Mouse (Mus musculus): ENCODE measurements around the gene Smap2.
"Not testable (repeated sequence)": the region's sequence is repeated elsewhere in the genome, so short reads cannot be mapped to it uniquely, and the experiment has no call there.

Smap2 gene

DNA sequence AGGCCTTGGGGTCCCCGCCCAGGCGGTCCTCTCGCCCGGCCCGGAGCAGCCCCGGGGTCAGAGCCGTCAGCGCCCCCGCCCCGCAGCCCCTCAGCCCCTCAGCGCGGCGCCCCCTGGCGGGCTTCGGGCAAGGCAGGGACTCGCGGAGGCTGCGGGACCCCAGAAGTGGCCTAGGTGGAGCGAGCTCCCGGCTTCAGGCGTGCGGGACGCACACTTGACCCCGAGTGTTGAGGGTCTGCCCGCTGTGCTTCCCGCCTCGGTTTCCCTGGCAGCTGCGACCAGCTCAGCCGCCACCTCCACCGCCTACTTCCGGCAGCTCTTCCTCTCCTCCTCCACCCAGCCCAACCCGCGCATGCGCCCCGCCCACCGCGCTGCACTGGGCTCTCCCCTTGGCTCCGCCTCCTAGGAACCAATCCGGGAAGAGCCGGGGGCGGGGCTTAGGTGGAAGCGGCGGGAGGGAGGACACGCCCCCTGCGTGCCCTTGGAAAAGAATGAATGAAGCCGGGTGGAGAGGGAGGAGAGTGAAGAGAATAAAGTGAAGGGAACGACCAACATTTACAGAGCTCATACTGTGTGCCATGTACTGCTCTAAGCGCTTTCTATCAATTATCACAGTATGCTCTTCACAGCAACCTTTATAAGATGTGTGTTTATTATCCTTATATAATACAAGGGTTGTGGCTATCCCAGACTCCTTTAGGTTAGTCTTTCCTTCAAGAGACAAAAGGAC is at the start of gene Smap2:
TSS of gene Smap2 (minus strand) at position 320 of the 730 bp plus-strand sequence.
- peak; percentile 97 for DNase-seq (ENCODE audit: low spot score)

DNA sequence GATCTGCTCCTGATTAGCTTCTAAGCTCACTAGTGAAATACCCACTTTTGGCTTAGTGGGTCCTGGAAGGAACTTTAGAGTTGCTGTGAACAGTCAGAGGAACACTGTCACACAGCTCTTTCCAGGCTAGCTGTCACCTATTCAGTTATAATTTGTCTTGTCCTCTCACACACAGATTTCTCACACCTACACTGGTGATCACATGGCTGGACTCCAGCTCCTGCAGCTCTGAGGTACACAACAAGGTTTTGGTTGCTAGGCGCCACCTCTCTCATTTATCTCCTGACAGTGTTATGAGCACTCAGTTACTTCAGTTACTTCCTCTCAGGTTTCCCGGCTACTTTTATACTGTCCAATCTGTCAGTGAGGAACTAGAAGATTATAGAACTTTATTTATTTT is 48.3 kb upstream of the Smap2 start:
- DNase-seq (ENCODE audit: low spot score) = no peak

DNA sequence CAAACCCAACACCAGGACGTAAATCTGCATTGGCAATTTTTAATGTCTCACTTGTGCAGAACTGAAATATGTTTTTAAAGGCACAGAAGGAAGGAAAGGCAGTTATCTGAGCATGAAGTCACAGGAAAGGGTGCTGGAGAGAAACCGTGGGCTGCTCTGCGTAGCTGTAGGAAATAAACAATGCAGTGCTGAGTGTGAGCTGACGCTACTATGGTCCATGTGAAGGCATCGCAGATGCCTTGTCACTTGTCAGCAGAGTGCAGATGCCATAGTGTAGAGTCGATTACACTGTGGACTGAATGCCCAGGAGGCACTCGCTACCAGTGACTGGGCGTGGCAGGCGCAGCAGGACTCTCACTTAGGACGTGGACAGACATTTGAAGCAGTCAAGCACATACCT is 42.2 kb upstream of the Smap2 start:
- not testable (repeated sequence) for DNase-seq (ENCODE audit: low spot score)

DNA sequence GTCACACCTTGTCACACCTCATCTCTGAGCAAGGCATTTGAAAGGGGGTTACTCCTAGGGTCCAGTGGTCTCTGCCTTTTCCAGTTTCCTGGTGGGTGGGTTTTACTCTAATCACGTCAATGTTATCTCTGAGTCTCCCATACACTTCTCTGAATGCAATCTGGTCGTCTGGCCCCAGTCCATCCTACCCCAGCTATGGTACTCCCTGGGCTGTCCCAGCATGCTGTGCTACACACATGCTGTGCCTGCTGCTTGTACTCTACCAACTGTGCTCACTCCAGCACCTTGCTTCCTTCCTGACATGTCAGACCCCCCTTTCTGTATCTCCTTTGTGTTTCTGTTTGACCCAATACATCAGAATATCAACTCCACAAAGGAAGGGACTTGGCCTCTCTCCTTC is 40.0 kb upstream of the Smap2 start:
- DNase-seq (ENCODE audit: low spot score) = no peak

DNA sequence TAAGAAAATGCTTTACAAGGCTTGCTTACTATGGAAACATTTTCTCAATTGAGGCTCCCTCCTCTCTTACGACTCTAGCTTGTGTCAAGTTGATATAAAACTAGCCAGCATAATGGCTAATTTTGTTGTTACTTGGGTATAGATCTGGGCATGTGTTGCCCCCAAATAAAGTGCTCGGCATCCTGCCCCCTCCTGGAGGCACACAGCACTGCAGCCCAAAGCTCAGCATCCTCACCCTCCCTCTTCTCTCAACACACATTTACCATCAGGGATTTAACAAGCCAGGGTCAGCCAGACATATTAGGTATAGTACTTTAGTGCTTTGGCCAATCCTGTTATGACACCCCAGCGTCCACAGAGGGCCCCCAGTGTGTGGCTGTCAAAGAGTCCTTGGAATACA is 39.3 kb upstream of the Smap2 start:
- DNase-seq (ENCODE audit: low spot score) = no peak

DNA sequence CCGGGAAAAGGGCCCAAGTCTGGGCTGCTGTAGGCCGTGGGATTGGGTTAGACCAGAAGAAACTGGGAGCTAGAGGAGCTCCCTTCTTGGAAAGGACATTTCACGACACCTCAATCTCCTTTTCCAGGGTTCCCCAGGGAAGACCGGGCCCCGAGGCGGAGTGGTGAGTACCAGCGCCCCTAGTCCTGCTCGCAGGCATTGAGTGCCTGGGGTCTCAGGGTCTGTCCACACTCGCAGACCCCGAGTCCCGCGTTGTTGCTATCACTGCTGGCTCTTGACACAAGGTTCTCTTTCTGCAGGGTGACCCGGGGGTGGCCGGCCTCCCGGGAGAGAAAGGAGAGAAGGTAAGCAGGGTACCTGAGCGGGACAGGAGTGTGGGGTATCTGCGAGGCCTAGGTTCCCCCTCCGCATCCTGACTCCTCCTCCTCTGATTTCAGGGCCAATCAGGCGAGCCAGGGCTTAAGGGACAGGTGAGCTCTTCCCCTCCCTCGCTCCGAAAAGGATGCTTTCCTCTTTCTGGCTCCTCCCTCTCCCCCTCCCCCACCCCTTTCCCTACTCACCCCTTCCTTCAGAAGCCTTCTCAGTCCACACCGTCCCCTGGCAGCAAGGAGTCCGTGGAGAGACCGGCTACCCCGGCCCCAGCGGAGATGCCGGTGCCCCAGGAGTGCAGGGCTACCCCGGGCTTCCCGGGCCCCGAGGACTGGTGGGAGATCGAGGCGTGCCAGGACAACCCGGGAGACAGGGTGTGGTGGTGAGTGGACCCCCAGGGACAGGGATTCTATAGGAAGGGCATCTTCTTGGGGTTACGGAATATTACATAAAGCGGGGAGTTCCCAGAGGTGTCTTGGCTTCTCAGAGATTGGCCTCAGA is 35.6 kb upstream of the Smap2 start:
- DNase-seq (ENCODE audit: low spot score) = no peak

DNA sequence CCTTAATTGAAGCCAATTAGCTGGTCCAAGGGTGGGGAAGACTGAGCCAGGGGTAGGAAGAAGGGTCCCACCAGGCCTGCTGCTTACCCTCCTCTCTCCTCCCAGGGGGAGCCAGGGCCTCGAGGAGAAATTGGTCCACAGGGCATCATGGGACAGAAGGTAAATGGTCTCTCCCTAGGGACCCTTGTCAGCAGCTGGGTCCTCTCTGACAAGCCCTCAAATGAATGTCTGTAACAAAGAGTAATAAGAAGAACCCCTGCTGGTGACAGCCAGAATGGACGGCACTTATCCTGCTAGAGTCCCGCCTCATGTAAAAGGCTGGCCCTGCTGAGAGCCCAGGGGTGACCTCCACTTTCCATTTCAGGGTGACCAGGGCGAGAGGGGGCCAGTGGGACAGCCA is 34.8 kb upstream of the Smap2 start:
- DNase-seq (ENCODE audit: low spot score) = no peak

DNA sequence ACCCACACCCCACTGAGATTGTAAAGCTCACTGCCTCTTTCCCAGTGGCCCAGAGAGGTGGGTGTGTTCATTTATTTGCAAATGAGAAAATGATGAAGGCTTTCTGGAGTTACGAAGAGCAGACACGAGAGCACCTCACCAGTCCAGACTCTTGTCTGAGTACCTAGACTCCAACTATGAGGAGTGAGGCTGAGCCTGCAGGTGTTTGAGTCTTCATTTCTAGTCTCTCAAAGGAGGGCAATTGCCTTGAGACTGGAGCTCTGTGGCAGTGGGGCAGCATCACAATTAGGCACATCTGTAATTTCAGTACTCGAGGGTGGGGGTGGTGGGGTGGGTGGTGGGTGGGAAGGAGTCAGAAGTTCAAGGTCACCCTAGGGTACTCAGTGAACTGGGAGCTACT is 25.9 kb upstream of the Smap2 start:
- DNase-seq (ENCODE audit: low spot score) = no peak

DNA sequence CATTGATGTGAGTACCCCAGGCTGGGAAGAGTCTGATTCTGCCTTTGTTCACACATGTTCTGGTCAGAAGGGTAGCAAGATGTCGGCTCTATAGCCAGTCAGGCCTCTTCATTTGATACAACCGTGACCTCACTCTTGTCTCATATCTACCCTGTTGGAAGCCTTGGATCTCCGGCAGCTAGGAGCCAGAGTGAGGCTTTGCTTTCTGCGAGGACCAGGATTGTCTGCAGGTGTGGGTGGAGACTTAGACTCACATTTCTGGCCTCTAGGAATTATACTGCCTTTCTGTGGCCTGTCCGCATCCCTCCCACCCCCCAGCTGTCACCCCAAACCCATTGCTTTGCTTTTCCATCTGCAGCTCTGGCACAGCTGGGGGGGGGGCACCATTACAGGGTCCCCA is 25.4 kb upstream of the Smap2 start:
- no peak for DNase-seq (ENCODE audit: low spot score)

DNA sequence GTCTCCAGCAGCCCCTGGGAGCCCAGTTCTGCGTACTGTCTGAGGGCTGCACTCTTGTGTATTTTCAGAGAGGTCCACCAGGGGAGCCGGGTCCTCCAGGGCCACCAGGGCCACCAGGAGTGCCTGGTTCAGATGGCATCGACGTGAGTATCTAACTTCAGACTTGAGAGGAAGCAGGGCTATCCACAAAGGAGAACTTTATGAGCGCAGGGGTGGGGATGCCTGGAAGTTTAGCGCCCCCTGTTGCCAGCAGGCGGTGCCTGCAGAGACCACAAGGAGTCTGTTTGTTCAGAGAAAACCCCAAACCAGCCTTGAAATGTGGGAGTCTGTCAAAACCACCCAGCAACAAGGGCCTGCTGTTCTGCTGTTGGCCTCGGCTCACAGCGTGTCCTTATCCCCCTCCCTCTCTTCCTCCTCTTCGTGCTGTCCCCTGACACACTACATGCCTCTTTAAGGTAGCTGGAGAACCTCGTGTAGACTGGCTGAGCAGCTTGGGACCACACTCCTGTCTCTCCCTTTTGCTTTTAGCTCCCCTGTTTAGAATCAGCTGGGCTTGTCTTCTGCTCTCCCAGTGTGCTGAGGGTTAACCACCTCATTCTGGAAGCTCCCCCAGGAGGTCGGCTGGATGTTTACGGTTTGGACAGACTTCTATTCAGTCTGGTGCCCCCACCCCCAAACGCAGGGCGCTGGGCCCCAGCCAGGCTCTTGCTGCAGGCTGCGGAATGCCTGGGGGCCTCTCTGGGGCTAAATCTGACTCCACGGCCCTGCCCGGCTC is 24.0 kb upstream of the Smap2 start:
- peak; percentile 42 for DNase-seq (ENCODE audit: low spot score)

DNA sequence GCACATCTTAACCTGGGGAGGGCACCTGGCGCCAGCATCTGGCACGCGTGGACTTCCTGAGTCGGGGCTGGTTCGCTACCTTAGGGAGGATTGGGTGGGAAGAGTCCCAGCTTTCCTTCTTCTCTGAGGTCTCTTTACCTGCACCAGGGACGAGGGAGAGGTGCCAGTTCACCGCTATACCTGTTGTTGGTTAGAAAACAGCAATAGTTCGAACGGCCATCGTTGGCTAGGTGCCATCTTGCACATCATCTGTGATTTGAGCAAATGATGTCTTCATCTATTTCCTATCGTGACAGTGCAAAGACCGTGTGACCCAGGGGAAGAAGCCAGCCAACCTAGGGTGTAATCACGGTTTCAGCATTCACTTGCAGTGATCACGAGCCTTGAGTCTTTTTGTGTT is 23.3 kb upstream of the Smap2 start:
- DNase-seq (ENCODE audit: low spot score) = no peak

DNA sequence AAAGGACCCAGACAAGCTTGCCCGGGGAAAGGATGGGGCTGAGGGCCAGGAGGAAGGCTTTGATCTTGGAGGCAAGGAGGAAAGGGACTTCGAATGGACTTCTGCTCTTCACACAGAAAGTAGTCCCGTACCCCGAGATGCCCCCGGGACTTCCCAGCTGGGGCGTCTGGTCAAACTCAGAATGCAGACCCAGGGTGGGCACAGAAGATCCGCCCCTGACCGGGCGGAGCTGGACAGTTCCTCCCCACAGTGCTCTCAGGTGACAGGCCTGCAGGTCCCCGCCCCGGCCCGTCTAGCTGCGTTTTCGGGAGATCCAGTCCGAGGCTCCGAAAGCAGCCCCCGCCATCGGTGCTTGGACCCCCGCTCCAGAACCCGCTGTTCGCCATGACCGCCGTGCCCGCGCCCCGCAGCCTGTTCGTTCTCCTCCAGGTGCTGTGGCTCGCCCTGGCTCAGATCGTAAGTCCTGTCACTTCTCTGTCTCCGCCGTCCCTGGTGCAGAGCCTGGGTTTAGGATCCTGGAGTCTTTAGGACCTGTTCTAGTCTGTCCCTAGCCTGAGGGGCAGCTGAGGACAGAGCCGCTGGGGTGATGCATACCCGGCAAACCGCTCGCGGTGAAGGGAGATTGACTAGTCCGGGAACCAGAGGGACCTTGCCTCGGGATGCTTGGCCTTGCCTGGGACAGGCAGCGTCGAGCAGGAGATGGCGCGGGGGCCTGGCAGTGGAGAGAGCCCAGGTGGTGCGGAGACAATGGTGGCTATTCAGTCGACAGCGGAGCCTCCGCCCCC is 22.5 kb upstream of the Smap2 start, which contains the start of gene Col9a2:
TSS of gene Col9a2 (plus strand) at position 55 of the 785 bp plus-strand sequence.
- no peak for DNase-seq (ENCODE audit: low spot score)

DNA sequence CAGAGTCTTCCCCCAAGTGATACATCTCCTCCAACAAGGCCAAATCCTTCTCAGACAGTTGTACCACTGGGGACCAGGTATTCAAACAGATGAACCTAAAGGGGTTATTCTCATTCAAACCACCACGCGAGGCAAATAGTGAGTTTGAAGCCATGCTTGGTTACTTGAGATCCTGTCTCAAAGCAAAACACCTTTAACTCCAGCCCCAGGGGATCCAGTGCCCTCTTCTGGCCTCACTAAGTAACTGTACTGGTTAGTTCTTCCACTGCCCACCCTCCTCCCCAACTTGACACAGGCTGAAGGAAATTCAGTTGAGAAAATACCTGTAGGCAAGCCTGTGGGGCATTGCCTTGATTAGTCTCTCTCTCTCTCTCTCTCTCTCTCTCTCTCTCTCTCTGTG is 16.0 kb upstream of the Smap2 start:
- DNase-seq (ENCODE audit: low spot score) = no peak

DNA sequence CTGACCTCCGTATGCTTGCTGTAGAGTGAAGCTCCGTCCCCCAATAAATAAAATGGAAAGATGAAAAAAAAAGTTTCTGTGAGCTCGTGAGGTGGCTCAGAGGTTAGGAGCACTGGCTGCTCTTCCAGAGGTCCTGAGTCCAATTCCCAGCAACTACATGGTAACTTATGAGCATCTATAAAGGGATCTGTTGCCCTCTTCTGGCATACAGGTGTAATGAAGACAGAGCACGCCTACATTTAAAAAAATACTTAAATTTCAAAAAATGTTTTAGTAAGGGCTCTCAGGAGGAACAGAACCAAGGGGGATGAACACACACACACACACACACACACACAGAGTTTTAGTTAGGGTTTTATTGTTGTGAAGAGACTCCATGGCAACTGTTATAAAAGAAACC is 14.4 kb upstream of the Smap2 start:
- DNase-seq (ENCODE audit: low spot score) = no peak

DNA sequence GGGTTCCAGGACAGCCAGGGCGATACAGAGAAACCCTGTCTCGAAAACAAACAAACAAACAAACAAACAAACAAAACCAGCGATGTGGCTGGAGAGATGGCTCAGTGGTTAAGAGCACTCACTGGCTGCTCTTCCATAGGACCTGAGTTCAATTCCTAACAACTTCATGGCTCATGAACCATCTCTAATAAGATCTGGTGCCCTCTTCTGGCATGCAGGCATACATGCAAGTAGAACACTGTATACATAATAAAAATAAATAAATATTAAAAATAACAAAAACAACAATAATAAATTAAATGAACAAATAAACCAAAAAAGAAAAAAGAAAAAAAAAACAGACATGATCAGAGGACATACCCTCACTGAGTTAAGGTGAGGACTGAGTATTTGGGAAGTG is 12.6 kb upstream of the Smap2 start:
- DNase-seq (ENCODE audit: low spot score) = no peak

DNA sequence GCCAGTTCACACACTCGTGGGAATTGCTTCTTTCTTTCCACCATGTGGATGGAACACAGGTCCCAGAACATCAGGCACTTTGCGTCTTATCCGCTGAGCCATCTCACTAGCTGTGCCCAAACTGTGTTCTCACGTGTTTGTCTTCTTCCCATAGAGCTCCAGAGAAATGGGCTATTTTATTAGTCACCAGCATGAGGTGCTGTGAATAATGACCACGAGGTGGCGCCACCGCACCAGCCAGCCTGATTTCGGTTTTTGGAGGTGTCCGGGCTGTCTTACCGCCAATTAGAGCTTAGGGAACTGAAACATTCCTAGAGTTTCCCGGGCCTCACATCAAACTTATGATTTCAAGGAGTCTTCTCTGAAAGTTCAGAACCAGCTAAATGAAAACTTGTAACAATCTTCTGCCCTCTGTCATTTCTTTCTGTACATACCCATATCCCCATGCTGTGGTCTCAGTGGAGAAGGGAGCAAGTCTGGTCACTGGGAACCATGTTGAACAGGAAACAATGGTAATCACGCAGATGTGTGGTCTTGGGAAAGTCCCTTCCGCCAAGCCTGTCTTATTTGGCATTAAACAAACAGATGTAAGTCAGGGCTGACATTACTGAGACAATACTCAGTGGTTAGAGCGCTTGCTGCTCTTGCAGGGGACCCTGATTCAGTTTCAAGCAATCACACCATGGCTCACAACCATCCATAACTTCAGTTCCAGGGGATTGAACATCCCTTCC is 11.8 kb upstream of the Smap2 start:
- peak; percentile 60 for DNase-seq (ENCODE audit: low spot score)

DNA sequence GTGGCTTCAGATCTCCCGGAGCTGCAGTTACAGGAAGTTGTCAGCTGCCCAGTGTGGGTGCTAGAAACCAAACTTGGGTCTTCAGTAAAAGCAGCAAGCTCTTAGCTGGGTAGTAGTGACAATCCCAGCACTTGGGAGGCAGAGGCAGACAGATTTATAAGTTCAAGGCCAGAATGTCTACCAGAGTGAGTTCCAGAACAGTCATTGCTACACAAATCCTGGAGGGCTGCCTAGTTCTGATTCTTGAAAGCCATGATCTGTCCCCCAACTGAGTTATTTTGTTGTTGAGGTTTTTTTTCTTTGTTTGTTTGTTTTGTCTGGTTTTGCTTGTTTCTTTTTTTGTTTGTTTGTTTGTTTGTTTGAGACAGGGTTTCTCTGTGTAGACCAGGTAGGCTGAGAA is 11.1 kb upstream of the Smap2 start:
- no peak for DNase-seq (ENCODE audit: low spot score)

DNA sequence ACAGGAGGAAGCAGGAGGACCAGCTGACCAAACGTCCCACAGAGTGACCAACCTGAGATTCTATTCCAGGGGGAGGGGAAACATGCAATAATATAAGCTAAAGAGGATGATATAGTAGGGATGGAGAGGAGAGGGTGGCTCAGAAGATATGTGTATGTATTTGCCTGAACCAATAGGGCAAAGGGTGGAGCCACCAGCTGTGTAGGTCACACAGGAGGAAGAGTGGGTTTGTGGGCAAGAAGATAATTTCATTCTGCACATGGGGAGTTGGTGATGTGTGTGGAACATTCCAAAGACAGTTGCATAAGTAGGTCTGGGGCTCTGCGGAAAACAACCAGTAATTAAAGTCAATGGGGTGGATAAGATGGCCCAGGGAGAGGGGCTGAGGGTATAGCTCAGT is 8.6 kb upstream of the Smap2 start:
- no peak for DNase-seq (ENCODE audit: low spot score)

DNA sequence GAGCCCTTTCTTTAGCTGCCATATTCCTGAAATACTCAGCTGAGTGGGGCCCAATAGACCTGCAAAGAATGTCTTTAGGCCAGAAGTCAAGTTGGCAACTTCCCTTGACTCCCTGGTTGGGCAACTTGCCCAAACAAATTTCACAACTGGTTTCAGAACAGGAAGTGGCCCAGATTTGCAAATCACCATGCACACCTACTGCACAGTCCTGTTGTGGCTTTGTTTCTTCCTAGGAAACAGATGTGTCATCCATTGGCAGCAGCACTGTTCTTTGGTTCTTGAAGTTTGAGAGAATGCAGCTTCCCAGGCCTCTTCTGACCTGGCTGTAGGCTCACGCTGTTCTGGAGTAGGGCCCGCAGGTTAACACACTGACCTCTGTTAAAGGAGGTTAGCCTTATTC is 6.9 kb upstream of the Smap2 start:
- peak; percentile 30 for DNase-seq (ENCODE audit: low spot score)

DNA sequence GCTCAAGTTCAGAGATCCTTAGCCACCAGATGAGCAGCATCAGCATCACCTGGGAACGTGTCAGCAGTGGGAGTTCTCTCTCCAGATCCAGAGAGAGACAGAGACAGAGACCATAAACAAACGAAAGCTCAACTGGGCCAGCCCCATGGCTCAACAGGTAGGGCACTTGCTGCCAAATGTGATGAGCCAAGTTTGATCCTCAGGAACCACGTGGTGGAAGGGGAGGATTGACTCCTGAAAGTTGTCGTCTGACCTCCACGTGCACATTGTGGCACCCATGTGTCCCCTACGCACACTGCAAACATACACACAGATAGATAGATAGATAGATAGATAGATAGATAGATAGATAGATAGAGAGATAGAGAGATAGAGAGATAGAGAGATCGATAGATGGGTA is 6.4 kb upstream of the Smap2 start:
- DNase-seq (ENCODE audit: low spot score) = no peak

DNA sequence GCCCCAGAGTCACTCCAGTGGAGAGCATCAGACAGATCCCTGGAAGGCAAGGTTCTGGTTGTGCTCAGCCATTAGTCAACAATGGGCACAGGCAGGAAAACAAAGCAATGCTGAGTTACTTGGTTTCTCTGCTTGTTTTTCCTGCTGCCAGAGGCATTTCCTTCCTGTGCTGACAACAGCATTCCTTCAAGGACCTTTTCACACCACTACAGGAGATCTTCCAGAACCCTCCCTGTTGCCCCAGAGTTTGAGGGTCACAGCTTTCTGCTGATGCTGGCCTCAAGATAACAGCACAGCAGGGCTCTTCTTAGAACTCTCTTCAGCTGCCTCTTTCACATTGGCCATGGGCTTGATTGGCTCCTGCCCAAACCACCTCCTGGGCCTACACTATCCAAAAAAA is 4.9 kb upstream of the Smap2 start:
- DNase-seq (ENCODE audit: low spot score) = no peak

Measured in spleen, adult 12 weeks (tissue).